Mouse (Mus musculus): ENCODE measurements at regions not wholly inside any gene's neighbourhood (a gene's known extent, or its start where the extent isn't known, plus 50 kb on each side); places are given as distances from the start of the nearest gene placed in this dataset.

DNA sequence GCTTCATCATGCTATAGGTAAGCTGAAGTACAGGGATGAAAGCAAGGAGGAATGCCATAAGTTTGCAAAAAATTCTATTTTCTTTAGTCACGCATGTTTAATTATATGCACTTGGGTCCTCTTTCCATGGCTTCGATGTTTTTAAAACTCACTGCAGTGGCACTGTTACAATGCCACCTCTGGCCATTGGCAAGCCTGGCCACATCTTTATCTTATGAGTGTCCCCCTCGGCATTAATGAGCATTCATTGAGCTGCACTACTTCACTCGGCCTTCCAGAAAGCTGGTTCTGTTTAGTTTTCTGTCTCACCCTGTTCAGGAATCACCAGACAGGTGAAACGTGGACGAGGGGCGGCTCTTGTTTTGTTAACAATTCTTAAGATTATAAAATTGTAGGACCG, 79.7 kb upstream of the Dnajc24 start:
- TF ChIP-seq CTCF (IDR thresholded peaks at IDR 0.05) (no peak), EP300 (IDR thresholded peaks at IDR 0.05) (no peak)

Measured in lung, postnatal 0 days (tissue).